Mouse (Mus musculus): Measurements from ENCODE around the gene Fam72a. TPM values are rescaled to one million over a fixed set of nuclear protein-coding genes. Genes with fewer than 3 reads are reported as not detected.

Fam72a gene
- 1.2 TPM for polyA plus RNA-seq (2017; shearing (Covaris generic))

DNA sequence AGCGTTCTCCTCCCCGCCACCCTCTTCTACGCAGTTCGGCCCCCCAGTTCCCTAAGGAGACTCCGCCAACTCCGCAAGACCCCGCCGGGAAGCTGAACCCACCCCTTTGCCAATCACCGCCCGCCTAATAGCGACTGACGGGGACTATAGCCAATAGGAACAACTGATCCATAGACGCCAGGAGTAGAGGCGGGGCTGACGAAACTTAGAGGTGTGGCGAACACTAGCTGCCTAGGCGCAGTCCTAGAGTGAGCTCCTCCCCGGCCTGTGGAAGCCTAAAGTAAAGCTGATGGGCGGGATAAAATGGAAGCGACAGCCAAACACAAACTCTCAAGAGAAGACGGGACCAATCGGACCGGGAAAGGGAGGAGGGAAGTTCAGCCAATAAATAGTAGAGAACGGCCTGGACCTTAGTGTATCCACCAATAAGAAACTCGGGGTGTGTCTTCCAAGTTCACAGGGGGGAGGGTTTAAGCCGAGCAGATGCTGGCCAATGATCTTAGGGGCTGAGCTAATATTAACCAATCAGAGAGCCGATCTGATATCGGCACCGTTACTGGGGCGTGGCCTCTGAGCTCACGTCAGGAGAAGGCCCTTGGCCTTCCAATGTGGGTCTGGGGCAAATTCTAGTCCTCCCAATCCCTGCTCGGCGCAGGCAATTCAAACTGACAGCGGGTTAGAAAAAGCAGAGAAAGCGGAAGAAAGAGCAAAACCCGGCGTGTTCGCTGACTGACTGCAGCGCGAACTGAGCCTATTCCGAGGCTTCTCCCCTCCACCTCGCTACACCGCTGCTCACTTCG lies at the start of gene Fam72a, which contains the start of gene Srgap2:
TSS of gene Fam72a (plus strand) at position 623 of the 800 bp plus-strand sequence.
TSS of gene Srgap2 (minus strand) at position 72 of the 800 bp plus-strand sequence.

Other genes starting within 250 kb of the Fam72a start
- gene Ikbke, start 248.3 kb upstream of the Fam72a start, polyA plus RNA-seq (2017; shearing (Covaris generic)): 227 TPM
- gene Srgap2, start 551 bp upstream of the Fam72a start, polyA plus RNA-seq (2017; shearing (Covaris generic)): 59.9 TPM
- not detected for gene Avpr1b, start 71.3 kb downstream of the Fam72a start, polyA plus RNA-seq (2017; shearing (Covaris generic))
- gene Ctse, start 110.4 kb downstream of the Fam72a start, polyA plus RNA-seq (2017; shearing (Covaris generic)): 394 TPM
- 0.81 TPM for gene Rab7b, start 160.8 kb downstream of the Fam72a start, polyA plus RNA-seq (2017; shearing (Covaris generic))
- gene Slc26a9, start 216.1 kb downstream of the Fam72a start, polyA plus RNA-seq (2017; shearing (Covaris generic)): not detected